Mouse (Mus musculus) heart, embryonic 11.5 days (tissue): ENCODE data around the gene Nkx3-2. TPM values are rescaled to one million over a fixed set of nuclear protein-coding genes. Genes with fewer than 3 reads are reported as not detected.

Source experiments
- ATAC-seq: fragments of 200-750 bp; cut with Nextera tagmentation; replicated peaks from 2 replicates; pipeline ENCODE4 v1.8.0; 2017; ENCODE audit warnings: moderate library complexity; ENCODE audit not compliant: insufficient number of reproducible peaks, low FRiP score, low TSS enrichment
- H3K27ac ChIP-seq: fragments of 300-500 bp; sonication (generic); 2 replicates; pipeline ENCODE4 v1.5.1; 2014; ENCODE audit warnings: mild to moderate bottlenecking, low read depth, low read length
- H3K27me3 ChIP-seq: fragments of 300-500 bp; sonication (generic); 2 replicates; pipeline ENCODE4 v1.6.1; 2014; ENCODE audit warnings: mild to moderate bottlenecking, low read length, mixed read lengths; ENCODE audit not compliant: control insufficient read depth, insufficient read depth
- H3K36me3 ChIP-seq: fragments of 300-500 bp; sonication (generic); 2 replicates; pipeline ENCODE4 v1.6.1; 2014; ENCODE audit warnings: mild to moderate bottlenecking, low read length, moderate library complexity, mixed read lengths; ENCODE audit not compliant: control insufficient read depth, insufficient read depth
- H3K4me1 ChIP-seq: fragments of 300-500 bp; sonication (generic); 2 replicates; pipeline ENCODE4 v1.6.1; 2014; ENCODE audit warnings: low read length; ENCODE audit not compliant: control insufficient read depth, insufficient read depth
- H3K4me2 ChIP-seq: fragments of 300-500 bp; sonication (generic); 2 replicates; pipeline ENCODE4 v1.6.1; 2014; ENCODE audit warnings: mild to moderate bottlenecking, moderate library complexity
- H3K4me3 ChIP-seq: fragments of 300-500 bp; sonication (generic); 2 replicates; pipeline ENCODE4 v1.5.1; 2014; ENCODE audit warnings: low read depth, low read length
- H3K9ac ChIP-seq: fragments of 300-500 bp; sonication (generic); 2 replicates; pipeline ENCODE4 v1.6.1; 2014; ENCODE audit warnings: mild to moderate bottlenecking, low read depth, low read length, moderate library complexity
- H3K9me3 ChIP-seq: fragments of 300-500 bp; sonication (generic); replicated peaks from 2 replicates; pipeline ENCODE4 v1.6.1; 2016; ENCODE audit warnings: low read length; ENCODE audit not compliant: control insufficient read depth
- WGBS: fragments of 180-500 bp; shearing (Covaris S2); extraction: QIAGEN DNeasy Blood & Tissue Kit; methylation state at CpG from one replicate; pipeline ENCODE4 v1.1.7; 2014; ENCODE audit not compliant: insufficient replicate concordance; 5-methylcytosine and 5-hydroxymethylcytosine counted together
- polyA plus RNA-seq: library from polyadenylated mRNA; unstranded; fragments of >200 nt; fragmentation: Nextera tagmentation; extraction: Ambion mirVana; gene quantifications from 2 replicates; pipeline ENCODE4 v1.2.1, GENCODE M21; 2014

The Nkx3-2 gene
- polyA plus RNA-seq, 1 experiment from 2014 or later: not detected

DNA sequence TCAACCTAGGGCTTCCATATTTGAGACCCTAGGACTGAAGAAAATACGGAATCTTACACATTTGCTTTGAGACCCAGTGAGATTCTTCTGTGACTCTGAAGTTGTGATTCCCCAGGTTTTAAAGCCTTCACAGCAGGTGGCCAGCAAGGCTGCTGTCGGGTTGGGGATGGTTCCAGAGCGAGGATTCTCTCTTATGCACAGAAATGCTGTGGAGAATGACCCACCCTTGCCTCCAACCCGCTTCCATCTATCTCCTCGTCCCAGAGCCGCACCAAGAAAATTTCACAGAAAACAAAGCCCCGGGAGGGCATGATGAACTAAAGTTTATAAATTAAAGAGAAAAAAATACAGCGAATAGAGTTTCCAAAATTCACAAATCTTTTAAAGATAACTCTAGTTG is 4.2 kb downstream of the Nkx3-2 start:
- Histone ChIP-seq H3K4me3 (no peak overlapping the region), H3K36me3 (no peaks in the 10 kb centered on the region), H3K4me1 (peaks cover 6% of the 10 kb centered on the region), H3K4me2 (no peak overlapping the region), H3K9me3 (no peaks in the 10 kb centered on the region), H3K27me3 (peaks cover 90% of the 10 kb centered on the region), H3K27ac (no peak overlapping the region), H3K9ac (no peak overlapping the region)
- ATAC-seq: no peak
- WGBS: 5% methylated on average over 8 of the region's 8 CpGs

DNA sequence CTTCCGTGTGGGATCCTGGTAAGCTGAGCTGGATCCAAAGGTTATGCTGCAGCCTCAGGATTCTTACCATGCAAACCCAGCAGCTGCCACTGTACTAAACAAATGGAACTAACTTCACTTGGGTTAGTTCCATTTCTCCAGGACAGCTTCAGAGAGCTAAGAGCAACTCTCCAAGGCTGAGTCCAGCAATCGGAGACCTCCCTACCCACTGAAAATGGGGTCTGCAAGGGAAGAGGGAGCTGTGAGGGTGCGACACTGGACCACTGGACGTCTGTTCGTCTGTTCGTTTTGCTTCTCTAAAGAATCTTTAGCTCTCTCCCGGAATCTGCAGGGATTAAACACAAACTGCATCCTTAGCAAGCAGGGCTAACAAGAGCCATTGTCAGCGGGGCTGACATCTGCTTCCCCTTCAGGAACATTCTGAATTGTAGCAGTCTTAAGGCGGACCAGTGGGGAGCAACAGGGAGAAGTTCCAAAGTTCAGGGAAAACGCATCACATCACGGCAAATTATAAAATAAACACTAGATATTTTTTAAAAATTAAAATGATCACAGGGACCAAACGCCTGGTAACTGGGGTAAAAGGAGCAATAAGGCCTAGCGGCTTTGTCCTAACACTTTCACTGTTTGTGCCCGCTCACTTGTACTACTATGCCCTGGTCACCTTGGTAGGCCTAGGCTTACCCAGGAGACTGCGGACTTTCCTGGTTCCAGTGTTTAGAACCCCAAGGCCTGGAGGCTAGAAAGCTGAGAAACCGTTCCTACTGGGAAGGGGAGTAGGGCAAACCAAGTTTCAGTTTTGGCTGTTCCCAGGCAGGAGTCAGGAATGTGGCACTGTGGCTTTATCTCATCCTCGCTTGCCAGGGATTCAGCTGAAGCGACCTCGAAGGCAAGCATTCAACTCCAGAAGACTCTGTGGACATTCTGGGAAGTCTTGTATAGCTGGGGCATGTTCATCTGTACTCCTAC is 5.3 kb downstream of the Nkx3-2 start:
- no peak overlapping the region for H3K27ac ChIP-seq
- H3K9me3 ChIP-seq: no peaks in the 10 kb centered on the region
- no peak overlapping the region for H3K4me3 ChIP-seq
- H3K36me3 ChIP-seq: no peaks in the 10 kb centered on the region
- no peak for ATAC-seq
- H3K27me3 ChIP-seq: peaks cover 93% of the 10 kb centered on the region
- H3K9ac ChIP-seq: no peak overlapping the region
- H3K4me2 ChIP-seq: no peak overlapping the region
- WGBS: 7% methylated on average over 19 of the region's 19 CpGs
- H3K4me1 ChIP-seq: peaks cover 4% of the 10 kb centered on the region

DNA sequence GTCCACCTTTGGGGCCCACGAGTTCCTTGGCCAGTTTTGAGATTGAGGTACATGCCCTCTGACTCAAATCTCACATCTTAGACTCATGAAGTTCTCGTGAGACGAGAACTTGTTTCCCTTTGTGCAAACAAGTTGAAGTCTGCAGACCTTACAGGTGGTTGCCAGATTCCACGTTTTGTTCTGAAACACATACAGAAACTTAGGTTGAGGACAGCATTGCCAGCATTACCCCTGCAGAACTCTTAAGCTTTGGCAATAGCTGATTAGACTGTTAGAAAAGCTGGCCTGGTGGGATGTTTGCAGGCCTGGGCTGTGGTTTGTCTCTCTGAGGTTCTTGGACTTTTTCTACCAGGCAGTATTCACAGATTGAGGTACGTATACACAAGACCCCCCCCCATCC is 7.0 kb downstream of the Nkx3-2 start:
- Histone ChIP-seq H3K27me3 (peaks cover 93% of the 10 kb centered on the region), H3K9me3 (no peaks in the 10 kb centered on the region), H3K9ac (no peak overlapping the region), H3K27ac (no peak overlapping the region), H3K36me3 (no peaks in the 10 kb centered on the region), H3K4me1 (no peaks in the 10 kb centered on the region; the same call in 1 of the 2 replicates), H3K4me2 (no peak overlapping the region), H3K4me3 (no peak overlapping the region)
- whole genome bisulfite sequencing: 7% methylated on average over 5 of the region's 5 CpGs
- ATAC-seq: no peak

DNA sequence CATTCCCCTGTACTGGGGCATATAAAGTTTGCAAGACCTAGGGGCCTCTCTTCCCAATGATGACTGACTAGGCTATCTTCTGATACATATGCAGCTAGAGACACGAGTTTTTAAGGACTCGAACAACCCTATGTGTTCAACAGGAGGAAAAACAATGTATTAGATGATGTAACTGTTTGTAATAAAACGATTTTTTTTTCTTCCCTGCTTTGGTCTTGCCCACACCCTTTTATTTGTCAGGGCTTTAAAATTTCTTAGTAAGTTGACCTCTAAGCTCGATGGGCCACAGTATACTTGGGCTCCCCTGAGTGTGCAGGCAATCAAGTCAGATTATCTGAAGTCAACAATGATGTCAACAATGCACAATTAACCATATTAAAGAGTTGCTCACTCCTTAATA is 7.9 kb downstream of the Nkx3-2 start:
- no peaks in the 10 kb centered on the region; the same call in 1 of the 2 replicates for H3K4me1 ChIP-seq
- 7% methylated on average over 4 of the region's 4 CpGs for WGBS
- no peak overlapping the region for H3K9ac ChIP-seq
- peaks cover 93% of the 10 kb centered on the region for H3K27me3 ChIP-seq
- no peaks in the 10 kb centered on the region for H3K9me3 ChIP-seq
- no peaks in the 10 kb centered on the region for H3K36me3 ChIP-seq
- no peak for ATAC-seq
- no peak overlapping the region for H3K4me3 ChIP-seq
- H3K4me2 ChIP-seq: no peak overlapping the region
- no peak overlapping the region for H3K27ac ChIP-seq

DNA sequence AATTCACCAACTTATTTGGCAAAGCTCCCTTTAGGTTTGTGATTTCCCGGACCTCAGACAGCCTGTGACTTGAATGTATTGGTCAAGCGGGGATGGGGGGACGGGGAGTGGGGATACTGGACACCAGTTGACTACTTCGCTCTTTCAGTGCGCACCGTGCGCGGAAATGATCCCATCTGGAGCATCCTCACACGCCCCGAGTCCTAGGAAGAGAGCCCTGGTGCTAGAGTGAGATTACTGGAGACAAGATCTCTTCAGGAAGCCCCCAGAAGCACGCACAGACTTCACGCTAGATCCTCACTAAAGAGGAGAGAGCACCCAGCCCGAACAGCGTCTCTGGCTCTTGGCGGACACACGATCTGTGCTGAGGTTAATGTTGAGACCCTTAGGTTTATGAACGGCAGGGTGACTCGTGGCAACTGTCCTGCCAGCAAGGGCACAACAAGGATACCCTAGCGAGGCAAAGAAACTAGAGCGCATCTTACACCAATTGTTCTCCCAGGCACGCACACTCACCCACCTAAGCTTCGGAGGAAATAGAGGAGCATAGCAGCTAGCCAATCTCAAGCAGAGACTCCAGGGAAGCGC is 8.8 kb downstream of the Nkx3-2 start:
- no peak overlapping the region for H3K4me3 ChIP-seq
- H3K27me3 ChIP-seq: peaks cover 94% of the 10 kb centered on the region
- H3K4me1 ChIP-seq: no peaks in the 10 kb centered on the region
- under 1% methylated on average over 23 of the region's 23 CpGs for WGBS
- H3K36me3 ChIP-seq: no peaks in the 10 kb centered on the region
- H3K9me3 ChIP-seq: no peaks in the 10 kb centered on the region
- ATAC-seq: no peak
- H3K9ac ChIP-seq: no peak overlapping the region
- no peak overlapping the region for H3K27ac ChIP-seq
- no peak overlapping the region for H3K4me2 ChIP-seq

DNA sequence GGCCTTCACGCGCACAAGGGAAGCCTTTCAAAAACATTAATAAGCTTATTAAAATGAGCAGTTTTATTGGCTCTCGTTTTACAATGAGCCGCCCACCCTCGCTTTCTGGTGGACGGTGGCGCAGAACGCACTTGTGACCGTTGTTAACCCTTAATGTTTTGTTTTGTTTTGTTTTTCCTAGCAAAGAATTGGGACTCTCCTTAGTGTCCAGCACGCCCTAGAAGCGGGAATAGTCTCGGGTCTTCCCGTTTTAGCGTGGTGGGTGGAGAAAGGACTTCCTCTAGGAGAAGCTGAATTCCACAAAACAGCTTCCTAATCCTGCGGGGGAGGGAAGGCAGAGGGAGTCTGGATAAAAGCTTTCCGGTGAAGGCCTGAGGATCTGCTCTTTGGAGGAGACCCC is 9.5 kb downstream of the Nkx3-2 start:
- ATAC-seq: no peak
- Histone ChIP-seq H3K27ac (no peak overlapping the region), H3K4me2 (peak overlapping the region; percentile 51), H3K4me1 (no peaks in the 10 kb centered on the region), H3K4me3 (0 out of 2 replicates have a peak overlapping the region, but pooled peaks have one; percentile 6), H3K27me3 (peaks cover 93% of the 10 kb centered on the region), H3K9me3 (no peaks in the 10 kb centered on the region), H3K9ac (no peak overlapping the region), H3K36me3 (no peaks in the 10 kb centered on the region)
- under 1% methylated on average over 16 of the region's 16 CpGs for WGBS

DNA sequence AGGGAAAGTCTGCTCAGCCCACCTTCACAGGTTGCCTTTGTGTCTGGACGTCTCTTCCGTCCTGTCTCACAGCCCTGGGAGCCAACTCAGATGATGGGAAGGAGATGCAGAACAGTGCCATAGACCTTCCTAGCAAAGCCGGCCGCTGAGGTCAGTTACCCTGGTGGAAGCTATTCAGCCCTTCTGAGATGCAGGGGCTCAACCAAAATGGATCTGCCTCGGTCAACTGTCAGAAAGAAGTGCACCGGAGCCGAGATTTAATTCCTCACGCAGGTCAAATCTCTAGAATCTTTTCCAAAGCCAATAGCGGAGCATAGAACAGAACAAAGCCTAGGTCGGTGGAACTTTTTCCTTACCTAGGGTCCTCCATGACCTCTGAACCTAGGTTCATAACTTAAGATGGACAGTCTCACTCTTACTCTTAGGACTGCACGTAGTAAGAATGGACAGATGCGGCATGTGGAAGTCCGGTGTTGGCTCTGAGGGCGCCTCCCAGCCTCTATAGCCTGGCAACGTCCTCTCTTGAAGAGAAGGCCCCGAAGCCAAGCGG is 10.0 kb downstream of the Nkx3-2 start:
- Histone ChIP-seq H3K9ac (no peak overlapping the region), H3K27me3 (peaks cover 94% of the 10 kb centered on the region), H3K36me3 (no peaks in the 10 kb centered on the region), H3K27ac (no peak overlapping the region), H3K4me3 (0 out of 2 replicates have a peak overlapping the region, but pooled peaks have one; percentile 6), H3K4me2 (peak overlapping the region; percentile 51), H3K9me3 (no peaks in the 10 kb centered on the region), H3K4me1 (no peaks in the 10 kb centered on the region)
- no peak for ATAC-seq
- WGBS: under 1% methylated on average over 17 of the region's 17 CpGs

DNA sequence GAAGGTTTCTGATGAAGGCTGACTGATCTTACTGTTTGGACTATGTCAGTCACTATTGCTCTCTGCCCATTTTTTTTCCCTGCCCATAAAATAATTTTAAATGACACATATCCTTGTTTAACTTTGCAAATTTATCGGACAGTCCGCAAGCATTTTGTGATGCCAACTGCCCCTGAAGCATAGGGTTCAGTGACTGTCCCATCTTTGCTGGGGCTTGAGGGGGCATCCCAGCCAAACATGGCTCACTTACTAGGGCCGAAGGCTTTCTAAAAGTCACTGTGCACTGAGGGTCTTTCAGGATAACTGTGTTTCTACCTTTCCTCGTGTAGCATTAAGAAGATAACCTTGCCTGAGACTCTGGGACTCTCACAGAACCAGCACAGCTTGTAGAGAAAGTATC is 11.6 kb downstream of the Nkx3-2 start:
- H3K27me3 ChIP-seq: peaks cover 96% of the 10 kb centered on the region
- no peaks in the 10 kb centered on the region for H3K9me3 ChIP-seq
- H3K36me3 ChIP-seq: no peaks in the 10 kb centered on the region
- no peak overlapping the region for H3K4me3 ChIP-seq
- no peak overlapping the region for H3K4me2 ChIP-seq
- no peaks in the 10 kb centered on the region for H3K4me1 ChIP-seq
- no peak for ATAC-seq
- 39% methylated on average over 4 of the region's 4 CpGs for WGBS
- no peak overlapping the region for H3K9ac ChIP-seq
- H3K27ac ChIP-seq: no peak overlapping the region
